Mouse (Mus musculus) lung, adult 10 weeks (tissue): ENCODE measurements around the gene Iars2. TPM values are rescaled to one million over a fixed set of nuclear protein-coding genes. Genes with fewer than 3 reads are reported as not detected.

Experiments
- polyA plus RNA-seq: library from polyadenylated mRNA; stranded (reverse); fragments of 350-450 nt; fragmentation: Illumina TruSeq; extraction: RNeasy Lipid Tissue Mini Kit (QIAGEN cat#74804); gene quantifications from one replicate; pipeline ENCODE4 v1.2.3, GENCODE M21; 2014; ENCODE audit warnings: low read depth, low replicate concordance; ENCODE audit not compliant: insufficient read depth

Gene Iars2
- 14.3 TPM for polyA plus RNA-seq

GRCm38 (mm10) chr1:185328721-185329610, at the start of gene Iars2:
Gene Iars2, minus strand, starts transcription at chr1:185329396.

GRCm38 (mm10) chr1:185362677-185363520, 33.7 kb upstream of the Iars2 start, which contains the start of gene Eprs:
Gene Eprs, plus strand, starts transcription at chr1:185363044.

GRCm38 (mm10) chr1:185331983-185332430, 2.8 kb upstream of the Iars2 start, which contains the start of gene Bpnt1:
Gene Bpnt1, plus strand, starts transcription at chr1:185332149.

Other genes starting within 250 kb of the Iars2 start
- gene Rab3gap2, start 125.3 kb downstream of the Iars2 start, polyA plus RNA-seq, result 9.4 TPM
- gene Bpnt1, start 2.8 kb upstream of the Iars2 start, polyA plus RNA-seq, result 25.1 TPM
- 17.9 TPM for gene Eprs, start 33.6 kb upstream of the Iars2 start, polyA plus RNA-seq
- gene Slc30a10, start 125.5 kb upstream of the Iars2 start, polyA plus RNA-seq, result not detected